Mouse (Mus musculus): Measurements from ENCODE around the gene Ajuba. TPM values are rescaled to one million over a fixed set of nuclear protein-coding genes. Genes with fewer than 3 reads are reported as not detected.

Gene Ajuba
- total RNA-seq, 1 experiment from 2014 or later = 0.12 TPM

- no peak for ATAC-seq (ENCODE audit: extremely low read depth, insufficient number of reproducible peaks, low FRiP score, poor library complexity, severe bottlenecking)
Observed at GRCm38 (mm10) chr14:54594631-54595414, 17.5 kb upstream of the Ajuba start.

- no peak for ATAC-seq (ENCODE audit: extremely low read depth, insufficient number of reproducible peaks, low FRiP score, poor library complexity, severe bottlenecking)
Observed at GRCm38 (mm10) chr14:54594055-54594454, 16.7 kb upstream of the Ajuba start.

GRCm38 (mm10) chr14:54592319-54592934, 15.1 kb upstream of the Ajuba start:
- no peak for ATAC-seq (ENCODE audit: extremely low read depth, insufficient number of reproducible peaks, low FRiP score, poor library complexity, severe bottlenecking)

GRCm38 (mm10) chr14:54591056-54591455, 13.7 kb upstream of the Ajuba start:
- no peak for ATAC-seq (ENCODE audit: extremely low read depth, insufficient number of reproducible peaks, low FRiP score, poor library complexity, severe bottlenecking)

GRCm38 (mm10) chr14:54583681-54584338, 6.5 kb upstream of the Ajuba start:
- peak; percentile 64; the same call in 1 of the 2 replicates for ATAC-seq (ENCODE audit: extremely low read depth, insufficient number of reproducible peaks, low FRiP score, poor library complexity, severe bottlenecking)

- ATAC-seq (ENCODE audit: extremely low read depth, insufficient number of reproducible peaks, low FRiP score, poor library complexity, severe bottlenecking) = no peak
Observed at GRCm38 (mm10) chr14:54582536-54582935, 5.2 kb upstream of the Ajuba start.

- ATAC-seq (ENCODE audit: extremely low read depth, insufficient number of reproducible peaks, low FRiP score, poor library complexity, severe bottlenecking) = no peak
Observed at GRCm38 (mm10) chr14:54579638-54580037, 2.3 kb upstream of the Ajuba start.

- ATAC-seq (ENCODE audit: extremely low read depth, insufficient number of reproducible peaks, low FRiP score, poor library complexity, severe bottlenecking) = peak; percentile 62; the same call in 1 of the 2 replicates
Observed at GRCm38 (mm10) chr14:54578063-54578462, 705 bp upstream of the Ajuba start.

- ATAC-seq (ENCODE audit: extremely low read depth, insufficient number of reproducible peaks, low FRiP score, poor library complexity, severe bottlenecking) = no peak
Observed at GRCm38 (mm10) chr14:54576241-54577088, 893 bp downstream of the Ajuba start.

- no peak for ATAC-seq (ENCODE audit: extremely low read depth, insufficient number of reproducible peaks, low FRiP score, poor library complexity, severe bottlenecking)
Observed at GRCm38 (mm10) chr14:54575631-54576030, 1.7 kb downstream of the Ajuba start.

- no peak for ATAC-seq (ENCODE audit: extremely low read depth, insufficient number of reproducible peaks, low FRiP score, poor library complexity, severe bottlenecking)
Observed at GRCm38 (mm10) chr14:54575031-54575430, 2.3 kb downstream of the Ajuba start.

- no peak for ATAC-seq (ENCODE audit: extremely low read depth, insufficient number of reproducible peaks, low FRiP score, poor library complexity, severe bottlenecking)
Observed at GRCm38 (mm10) chr14:54574253-54574652, 3.1 kb downstream of the Ajuba start.

GRCm38 (mm10) chr14:54572790-54573736, 4.3 kb downstream of the Ajuba start:
- no peak for ATAC-seq (ENCODE audit: extremely low read depth, insufficient number of reproducible peaks, low FRiP score, poor library complexity, severe bottlenecking)

GRCm38 (mm10) chr14:54572122-54572521, 5.2 kb downstream of the Ajuba start:
- ATAC-seq (ENCODE audit: extremely low read depth, insufficient number of reproducible peaks, low FRiP score, poor library complexity, severe bottlenecking) = no peak

GRCm38 (mm10) chr14:54569451-54570392, 7.6 kb downstream of the Ajuba start:
- ATAC-seq (ENCODE audit: extremely low read depth, insufficient number of reproducible peaks, low FRiP score, poor library complexity, severe bottlenecking) = no peak

- peak; percentile 65 for ATAC-seq (ENCODE audit: extremely low read depth, insufficient number of reproducible peaks, low FRiP score, poor library complexity, severe bottlenecking)
Observed at GRCm38 (mm10) chr14:54568694-54569414, 8.5 kb downstream of the Ajuba start.
